Mouse (Mus musculus) liver, adult 2 months (tissue): Measurements from ENCODE around the gene Slc12a7.

Experiments
- CTCF ChIP-seq: fragments of 200-500 bp; IDR thresholded peaks from 2 replicates; pipeline ENCODE4 v1.5.1; 2011; ENCODE audit warnings: low read depth, low read length, control low read depth
- POLR2A ChIP-seq: fragments of 200-500 bp; IDR thresholded peaks from 2 replicates; pipeline ENCODE4 v1.6.1; 2011; ENCODE audit warnings: low read length, control low read depth; ENCODE audit not compliant: insufficient read depth; ENCODE audit errors: extremely low read depth

- no peak for TF ChIP-seq POLR2A
- no peak for TF ChIP-seq CTCF
Observed at GRCm38 (mm10) chr13:73760126-73760525, 27.2 kb downstream of the Slc12a7 start.
